Mouse (Mus musculus): ENCODE data around the gene Fndc3b.

DNA sequence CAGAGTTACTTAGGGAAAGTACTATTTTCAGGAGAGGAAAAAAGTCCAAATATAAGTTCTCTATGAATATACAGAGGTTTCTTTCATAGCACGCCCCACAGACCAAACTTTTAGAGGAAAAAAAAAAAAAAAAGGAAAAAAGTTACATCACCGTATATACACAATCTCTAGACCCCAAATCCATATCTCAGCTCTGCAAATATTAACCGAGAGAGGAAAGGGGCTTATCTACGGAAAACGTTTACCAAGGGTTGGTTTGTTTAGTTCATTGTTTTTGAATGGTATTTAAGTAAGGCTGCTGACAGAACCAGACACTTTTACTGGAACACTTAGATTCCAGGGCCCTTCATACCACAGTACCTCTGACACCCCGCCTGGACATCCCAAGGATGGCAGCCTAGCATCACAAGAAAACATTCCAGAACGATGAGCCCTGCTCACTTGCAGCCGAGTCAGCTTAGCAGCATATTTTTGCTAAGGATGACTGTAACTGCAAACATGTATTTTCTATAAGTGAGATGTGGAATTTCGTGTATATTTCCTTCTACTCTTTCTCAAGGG, 58.6 kb downstream of the Fndc3b start:
- TF ChIP-seq GATA1 (IDR thresholded peaks at IDR 0.05; ENCODE audit: low read length) (no peak), TAL1 (IDR thresholded peaks at IDR 0.05; ENCODE audit: low read length) (no peak)
